Mouse (Mus musculus) layer of hippocampus, adult 6 months (tissue): ENCODE data around the gene Shisal2a. TPM values are rescaled to one million over a fixed set of nuclear protein-coding genes. Genes with fewer than 3 reads are reported as not detected.

Source experiments
- long read RNA-seq, 2 experiments: library from polyadenylated mRNA; unstranded; transcript quantifications; one replicate each; pipeline ENCODE4 v2.0.0; 2019 to 2020
- polyA plus RNA-seq: library from polyadenylated mRNA; unstranded; fragments of <200 nt; fragmentation: Nextera tagmentation; gene quantifications from 2 replicates; pipeline ENCODE4 v1.2.3, GENCODE M21; 2021

Gene Shisal2a
- 0.35 and 0.46 TPM in 2 replicates for polyA plus RNA-seq
- long read RNA-seq, experiment 1: 0 reads
- long read RNA-seq, experiment 2: 0 reads

DNA sequence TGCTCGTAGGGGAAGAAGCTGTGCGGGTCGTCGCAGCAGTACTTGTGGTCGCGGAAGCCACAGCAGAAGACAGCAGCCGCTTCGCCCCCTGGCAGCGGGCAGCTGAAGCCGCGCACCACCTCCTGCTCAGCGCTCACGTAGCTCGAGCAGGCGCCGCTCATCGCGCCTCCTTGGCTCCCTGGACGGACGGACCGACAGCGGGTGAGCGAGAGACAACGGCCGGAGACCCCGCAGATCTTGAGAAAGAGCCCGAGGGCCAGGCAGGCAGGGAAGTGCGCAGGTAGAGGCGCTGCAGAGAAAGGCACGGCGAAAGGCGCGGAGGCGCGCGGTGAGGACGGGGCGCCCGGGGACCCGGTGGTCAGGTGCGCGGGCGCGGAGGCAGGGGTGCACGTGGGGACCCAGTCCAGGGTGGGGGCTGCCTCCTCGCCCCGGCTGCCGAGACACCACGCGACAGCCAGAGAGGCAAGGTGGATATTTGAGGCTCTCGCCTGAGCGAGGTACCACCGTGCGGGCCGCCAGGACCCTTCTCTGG, at the start of gene Shisal2a:
Gene Shisal2a, minus strand, starts transcription at position 167 of the 532 bp plus-strand sequence.

DNA sequence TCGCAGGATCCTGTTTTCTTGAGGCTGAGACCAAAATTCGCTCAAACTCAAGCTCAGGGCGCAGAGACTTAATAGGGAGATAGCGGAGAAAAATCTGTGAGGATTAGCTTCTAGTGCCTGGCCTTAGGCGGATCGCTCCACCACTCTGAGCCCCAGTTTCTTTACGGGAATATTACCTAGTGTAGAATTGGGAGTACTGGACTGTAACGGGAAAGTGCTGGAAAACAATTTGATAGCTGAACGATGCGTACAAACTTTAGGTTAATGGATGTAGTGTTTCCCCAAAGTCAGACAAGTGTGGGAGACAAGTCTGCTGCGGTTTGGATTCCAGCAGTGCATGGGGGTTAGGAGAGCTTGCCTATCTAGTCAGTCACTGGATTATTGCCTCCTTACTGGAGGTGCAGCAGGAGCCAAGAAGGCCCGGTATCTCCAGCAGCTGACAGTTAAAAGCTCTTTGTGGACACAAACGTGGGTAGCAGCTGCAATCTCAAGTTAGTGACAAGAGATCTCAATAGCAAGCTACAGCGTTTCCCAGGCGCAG, 23.8 kb upstream of the Shisal2a start, which contains the start of gene Gpx7:
Gene Gpx7, minus strand, starts transcription at position 101 of the 541 bp plus-strand sequence.

DNA sequence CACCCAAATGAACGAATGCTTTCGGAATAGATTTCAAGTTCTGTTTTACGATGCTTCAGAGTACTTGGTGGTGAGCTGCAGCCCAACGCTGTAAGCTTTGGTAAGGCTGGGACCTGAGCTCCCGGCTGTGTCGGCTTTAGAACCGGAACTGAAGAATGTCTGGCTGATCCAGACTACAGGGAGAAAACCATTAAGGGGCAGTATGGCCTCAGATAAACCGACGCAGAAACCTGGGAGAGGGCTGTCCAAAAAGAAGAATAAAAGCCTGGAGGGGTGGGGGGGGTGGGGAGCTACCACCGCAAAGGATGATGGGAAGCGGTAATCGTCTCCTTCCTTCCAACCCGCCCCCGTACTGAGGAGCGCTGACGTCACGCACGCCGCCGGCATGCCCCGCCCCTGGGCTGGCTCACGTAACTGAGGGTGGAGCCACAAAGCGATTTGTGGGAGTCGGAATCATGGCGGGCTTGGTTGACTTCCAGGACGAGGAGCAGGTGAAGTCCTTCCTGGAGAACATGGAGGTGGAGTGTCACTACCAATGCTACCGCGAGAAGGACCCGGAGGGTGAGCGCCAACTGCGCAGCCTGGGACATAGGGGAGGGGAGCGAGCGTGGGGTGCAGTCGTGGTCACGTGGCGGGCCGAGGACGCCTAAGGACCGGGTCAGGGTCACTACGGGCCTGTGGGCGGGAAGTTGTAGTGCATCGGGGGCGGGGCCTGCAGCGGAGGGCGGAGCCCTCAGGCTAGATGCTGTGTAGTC, 55.2 kb downstream of the Shisal2a start, which contains the start of gene Coa7:
Gene Coa7, plus strand, starts transcription at position 411 of the 755 bp plus-strand sequence.

Other genes with a start within 250 kb of the Shisal2a start
- 245 and 274 TPM in 2 replicates for gene Scp2, start 238.4 kb downstream of the Shisal2a start, polyA plus RNA-seq
- 12.4 and 15.2 TPM in 2 replicates for gene Echdc2, start 217.9 kb downstream of the Shisal2a start, polyA plus RNA-seq
- not detected in 2 replicates for gene Zyg11a, start 165.3 kb downstream of the Shisal2a start, polyA plus RNA-seq
- 29.0 and 29.2 TPM in 2 replicates for gene Zyg11b, start 82.3 kb downstream of the Shisal2a start, polyA plus RNA-seq
- 19.1 and 27.6 TPM in 2 replicates for gene Coa7, start 55.2 kb downstream of the Shisal2a start, polyA plus RNA-seq
- gene Gpx7, start 23.6 kb upstream of the Shisal2a start, polyA plus RNA-seq: 12.3 and 13.0 TPM in 2 replicates
- gene Tut4, start 76.1 kb upstream of the Shisal2a start, polyA plus RNA-seq: 4.0 and 5.5 TPM in 2 replicates
- 26.5 and 28.5 TPM in 2 replicates for gene Prpf38a, start 196.0 kb upstream of the Shisal2a start, polyA plus RNA-seq
- gene Orc1, start 196.1 kb upstream of the Shisal2a start, polyA plus RNA-seq: 0.79 TPM in 1 of 2 replicates, not detected in the other
- gene Cc2d1b, start 236.6 kb upstream of the Shisal2a start, polyA plus RNA-seq: 5.7 and 5.9 TPM in 2 replicates